Mouse (Mus musculus): ENCODE measurements around the gene Dgat2. TPM values are rescaled to one million over a fixed set of nuclear protein-coding genes. Genes with fewer than 3 reads are reported as not detected.

Gene Dgat2
- polyA plus RNA-seq, 1 experiment: 3.0 TPM

DNA sequence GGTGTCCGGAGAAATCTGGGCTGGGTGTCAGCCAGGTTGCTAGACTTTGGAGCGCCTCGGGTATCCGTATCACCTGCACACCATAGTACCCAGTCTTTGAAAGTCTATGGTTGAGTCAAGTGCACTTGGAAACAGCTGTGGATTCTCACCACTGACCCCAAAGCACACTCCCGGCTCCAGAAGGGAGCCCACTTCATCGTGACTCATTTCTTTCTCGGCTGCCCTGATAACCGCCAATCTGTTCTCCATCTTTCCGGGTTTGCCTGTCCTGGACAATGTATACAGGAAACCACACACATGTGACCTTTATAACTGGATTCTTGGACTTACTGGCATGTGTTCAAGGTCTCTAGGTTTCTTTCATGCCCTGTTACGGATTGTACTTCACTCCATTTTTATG is 44.1 kb upstream of the Dgat2 start:
- Histone ChIP-seq H3ac (ENCODE audit: control insufficient read depth, insufficient read length, low read depth) (no peak overlapping the region), H3K79me2 (ENCODE audit: control insufficient read depth, insufficient read depth) (no peaks in the 10 kb centered on the region), H3K79me3 (ENCODE audit: low read depth) (no peaks in the 10 kb centered on the region), H3K36me3 (ENCODE audit: control insufficient read depth, insufficient read depth) (no peaks in the 10 kb centered on the region), H3K27me3 (ENCODE audit: control insufficient read depth, insufficient read depth, insufficient read length) (no peaks in the 10 kb centered on the region), H3K4me3 (ENCODE audit: insufficient read depth, poor library complexity, severe bottlenecking) (no peak overlapping the region)
- TF ChIP-seq MYOG (IDR thresholded peaks at IDR 0.05; ENCODE audit: control insufficient read depth, extremely low read depth, insufficient read length): no peak
- peak; percentile 72 for TF ChIP-seq USF1 (IDR thresholded peaks at IDR 0.05; ENCODE audit: low read depth)
- TF ChIP-seq MAX (IDR thresholded peaks at IDR 0.05): no peak
- TF ChIP-seq MYOD1 (IDR thresholded peaks at IDR 0.05; ENCODE audit: control insufficient read depth, insufficient read length, low read depth): peak; percentile 55
- TF ChIP-seq FOSL1 (IDR thresholded peaks at IDR 0.05; ENCODE audit: insufficient read depth, low read length, poor library complexity, severe bottlenecking): no peak
- no peak for TF ChIP-seq CEBPB (IDR thresholded peaks at IDR 0.05; ENCODE audit: low read depth)

- TF ChIP-seq CEBPB (IDR thresholded peaks at IDR 0.05; ENCODE audit: low read depth) (no peak), MYOG (IDR thresholded peaks at IDR 0.05; ENCODE audit: control insufficient read depth, extremely low read depth, insufficient read length) (no peak), FOSL1 (IDR thresholded peaks at IDR 0.05; ENCODE audit: insufficient read depth, low read length, poor library complexity, severe bottlenecking) (no peak), USF1 (IDR thresholded peaks at IDR 0.05; ENCODE audit: low read depth) (no peak)
- H3K27me3 ChIP-seq (ENCODE audit: control insufficient read depth, insufficient read depth, insufficient read length): no peaks in the 10 kb centered on the region
- no peak overlapping the region for H3K4me3 ChIP-seq (ENCODE audit: insufficient read depth, poor library complexity, severe bottlenecking)
- no peaks in the 10 kb centered on the region for H3K79me2 ChIP-seq (ENCODE audit: control insufficient read depth, insufficient read depth)
- H3K36me3 ChIP-seq (ENCODE audit: control insufficient read depth, insufficient read depth): no peaks in the 10 kb centered on the region
- H3ac ChIP-seq (ENCODE audit: control insufficient read depth, insufficient read length, low read depth): no peak overlapping the region
- H3K79me3 ChIP-seq (ENCODE audit: low read depth): no peaks in the 10 kb centered on the region
Measured at GRCm38 (mm10) chr7:99225421-99225820, 42.9 kb upstream of the Dgat2 start.

DNA sequence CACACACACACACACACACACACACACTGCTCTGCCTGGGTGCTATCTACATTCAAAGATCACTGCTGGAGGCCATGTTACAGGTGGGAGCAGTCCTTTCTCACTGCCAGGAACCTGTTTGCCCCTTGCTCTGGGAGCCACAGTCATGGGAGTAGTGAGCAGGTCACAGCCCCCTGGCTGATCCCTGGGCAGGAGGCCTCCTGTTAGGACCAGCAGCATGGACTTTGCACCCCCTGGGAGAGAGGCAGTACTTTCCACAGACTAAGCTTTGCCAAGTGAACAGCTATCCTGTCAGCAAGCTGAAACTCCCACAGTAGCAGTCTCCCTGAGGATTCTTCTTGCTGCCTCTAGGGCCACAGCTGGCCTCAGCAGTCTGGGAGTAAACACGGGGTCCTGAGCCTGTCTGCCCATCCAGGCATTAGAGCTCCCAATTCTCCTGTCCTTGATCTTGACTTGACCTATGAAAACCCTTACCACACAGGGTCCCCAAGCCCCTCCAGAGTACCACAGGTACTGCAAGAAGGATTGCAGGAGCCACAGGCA is 42.2 kb upstream of the Dgat2 start:
- no peak for TF ChIP-seq MYOD1 (IDR thresholded peaks at IDR 0.05; ENCODE audit: control insufficient read depth, insufficient read length, low read depth)
- no peak for TF ChIP-seq CEBPB (IDR thresholded peaks at IDR 0.05; ENCODE audit: low read depth)
- TF ChIP-seq MAX (IDR thresholded peaks at IDR 0.05): no peak
- no peak for TF ChIP-seq MYOG (IDR thresholded peaks at IDR 0.05; ENCODE audit: control insufficient read depth, extremely low read depth, insufficient read length)
- TF ChIP-seq USF1 (IDR thresholded peaks at IDR 0.05; ENCODE audit: low read depth): no peak
- TF ChIP-seq FOSL1 (IDR thresholded peaks at IDR 0.05; ENCODE audit: insufficient read depth, low read length, poor library complexity, severe bottlenecking): no peak
- no peak for TF ChIP-seq CTCF (IDR thresholded peaks at IDR 0.05; ENCODE audit: control insufficient read depth, insufficient read depth, insufficient read length)
- Histone ChIP-seq H3K79me2 (ENCODE audit: control insufficient read depth, insufficient read depth) (no peaks in the 10 kb centered on the region), H3K36me3 (ENCODE audit: control insufficient read depth, insufficient read depth) (no peaks in the 10 kb centered on the region), H3K27me3 (ENCODE audit: control insufficient read depth, insufficient read depth, insufficient read length) (no peaks in the 10 kb centered on the region), H3ac (ENCODE audit: control insufficient read depth, insufficient read length, low read depth) (no peak overlapping the region), H3K79me3 (ENCODE audit: low read depth) (no peaks in the 10 kb centered on the region), H3K4me3 (ENCODE audit: insufficient read depth, poor library complexity, severe bottlenecking) (no peak overlapping the region)

- Histone ChIP-seq H3K36me3 (ENCODE audit: control insufficient read depth, insufficient read depth) (no peaks in the 10 kb centered on the region), H3K4me3 (ENCODE audit: insufficient read depth, poor library complexity, severe bottlenecking) (no peak overlapping the region), H3ac (ENCODE audit: control insufficient read depth, insufficient read length, low read depth) (no peak overlapping the region), H3K79me3 (ENCODE audit: low read depth) (no peaks in the 10 kb centered on the region), H3K79me2 (ENCODE audit: control insufficient read depth, insufficient read depth) (no peaks in the 10 kb centered on the region), H3K27me3 (ENCODE audit: control insufficient read depth, insufficient read depth, insufficient read length) (no peaks in the 10 kb centered on the region)
- TF ChIP-seq CEBPB (IDR thresholded peaks at IDR 0.05; ENCODE audit: low read depth): no peak
- TF ChIP-seq MYOG (IDR thresholded peaks at IDR 0.05; ENCODE audit: control insufficient read depth, extremely low read depth, insufficient read length): no peak
- no peak for TF ChIP-seq USF1 (IDR thresholded peaks at IDR 0.05; ENCODE audit: low read depth)
- no peak for TF ChIP-seq MAX (IDR thresholded peaks at IDR 0.05)
- TF ChIP-seq CTCF (IDR thresholded peaks at IDR 0.05; ENCODE audit: control insufficient read depth, insufficient read depth, insufficient read length): no peak
- no peak for TF ChIP-seq FOSL1 (IDR thresholded peaks at IDR 0.05; ENCODE audit: insufficient read depth, low read length, poor library complexity, severe bottlenecking)
- no peak for TF ChIP-seq MYOD1 (IDR thresholded peaks at IDR 0.05; ENCODE audit: control insufficient read depth, insufficient read length, low read depth)
Measured at GRCm38 (mm10) chr7:99224225-99224624, 41.7 kb upstream of the Dgat2 start.

GRCm38 (mm10) chr7:99217338-99218074 is 35.0 kb upstream of the Dgat2 start:
- Histone ChIP-seq H3K36me3 (ENCODE audit: control insufficient read depth, insufficient read depth) (no peaks in the 10 kb centered on the region), H3ac (ENCODE audit: control insufficient read depth, insufficient read length, low read depth) (no peak overlapping the region), H3K27me3 (ENCODE audit: control insufficient read depth, insufficient read depth, insufficient read length) (no peaks in the 10 kb centered on the region), H3K4me3 (ENCODE audit: insufficient read depth, poor library complexity, severe bottlenecking) (no peak overlapping the region), H3K79me3 (ENCODE audit: low read depth) (no peaks in the 10 kb centered on the region), H3K79me2 (ENCODE audit: control insufficient read depth, insufficient read depth) (no peaks in the 10 kb centered on the region)
- no peak for TF ChIP-seq USF1 (IDR thresholded peaks at IDR 0.05; ENCODE audit: low read depth)
- no peak for TF ChIP-seq CEBPB (IDR thresholded peaks at IDR 0.05; ENCODE audit: low read depth)
- no peak for TF ChIP-seq CTCF (IDR thresholded peaks at IDR 0.05; ENCODE audit: control insufficient read depth, insufficient read depth, insufficient read length)
- TF ChIP-seq FOSL1 (IDR thresholded peaks at IDR 0.05; ENCODE audit: insufficient read depth, low read length, poor library complexity, severe bottlenecking): no peak
- no peak for TF ChIP-seq MYOG (IDR thresholded peaks at IDR 0.05; ENCODE audit: control insufficient read depth, extremely low read depth, insufficient read length)
- no peak for TF ChIP-seq MYOD1 (IDR thresholded peaks at IDR 0.05; ENCODE audit: control insufficient read depth, insufficient read length, low read depth)
- no peak for TF ChIP-seq MAX (IDR thresholded peaks at IDR 0.05)

All from C2C12 (cell line).